Mouse (Mus musculus) kidney, embryonic 14.5 days (tissue): ENCODE results near the gene Steap2. TPM values are rescaled to one million over a fixed set of nuclear protein-coding genes. Genes with fewer than 3 reads are reported as not detected.

Source experiments
- ATAC-seq: fragments of 200-750 bp; cut with Nextera tagmentation; 2 replicates; pipeline ENCODE4 v1.8.0; 2017; ENCODE audit warnings: moderate number of reproducible peaks, mild to moderate bottlenecking, moderate TSS enrichment, moderate library complexity; ENCODE audit not compliant: low FRiP score, low TSS enrichment
- H3K27ac ChIP-seq: fragments of 300-500 bp; sonication (generic); 2 replicates; pipeline ENCODE4 v1.5.1; 2014; ENCODE audit warnings: low read depth, mild to moderate bottlenecking, low read length, moderate library complexity, mixed read lengths
- H3K27me3 ChIP-seq: fragments of 300-500 bp; sonication (generic); 2 replicates; pipeline ENCODE4 v1.6.1; 2014; ENCODE audit warnings: mild to moderate bottlenecking, low read length; ENCODE audit not compliant: control insufficient read depth, insufficient read depth
- H3K36me3 ChIP-seq: fragments of 300-500 bp; sonication (generic); 2 replicates; pipeline ENCODE4 v1.6.1; 2014; ENCODE audit warnings: low read length, mixed read lengths; ENCODE audit not compliant: control insufficient read depth, insufficient read depth
- H3K4me1 ChIP-seq: fragments of 300-500 bp; sonication (generic); 2 replicates; pipeline ENCODE4 v1.6.1; 2014; ENCODE audit warnings: low read length, mixed read lengths; ENCODE audit not compliant: control insufficient read depth, insufficient read depth
- H3K4me2 ChIP-seq: fragments of 300-500 bp; sonication (generic); replicated peaks from 2 replicates; pipeline ENCODE4 v1.6.1; 2014; ENCODE audit warnings: low read depth, mild to moderate bottlenecking, low read length
- H3K4me3 ChIP-seq: fragments of 300-500 bp; sonication (generic); 2 replicates; pipeline ENCODE4 v1.5.1; 2014; ENCODE audit warnings: mild to moderate bottlenecking, low read length
- H3K9ac ChIP-seq: fragments of 300-500 bp; sonication (generic); 2 replicates; pipeline ENCODE4 v1.6.1; 2014; ENCODE audit warnings: low read depth, mild to moderate bottlenecking, low read length, moderate library complexity
- H3K9me3 ChIP-seq: fragments of 300-500 bp; sonication (generic); 2 replicates; pipeline ENCODE4 v1.6.1; 2016; ENCODE audit warnings: low read length; ENCODE audit not compliant: control insufficient read depth
- WGBS: fragments of 180-500 bp; shearing (Covaris S2); extraction: QIAGEN DNeasy Blood & Tissue Kit; methylation state at CpG from one replicate; pipeline ENCODE4 v1.1.7; 2014; 5-methylcytosine and 5-hydroxymethylcytosine counted together
- polyA plus RNA-seq: library from polyadenylated mRNA; unstranded; fragments of >200 nt; fragmentation: Nextera tagmentation; extraction: Ambion mirVana; gene quantifications from 2 replicates; pipeline ENCODE4 v1.2.1, GENCODE M21; 2014

Gene Steap2
- 15.6 and 23.8 TPM in 2 replicates for polyA plus RNA-seq

- no peaks in the 10 kb centered on the region for H3K9me3 ChIP-seq
- peak within 1 kb of the TSS; percentile 77 for H3K27ac ChIP-seq
- peak within 1 kb of the TSS; percentile 59 for H3K4me2 ChIP-seq
- no peaks in the 10 kb centered on the region for H3K36me3 ChIP-seq
- no peaks in the 10 kb centered on the region for H3K4me1 ChIP-seq
- peak; percentile 92 for ATAC-seq
- H3K4me3 ChIP-seq: peak within 1 kb of the TSS; percentile 70
- H3K27me3 ChIP-seq: no peaks in the 10 kb centered on the region
- WGBS: under 1% methylated on average over 36 of the region's 66 CpGs
- peak within 1 kb of the TSS; percentile 78 for H3K9ac ChIP-seq
These were observed at the start of gene Steap2 for GRCm38 (mm10) chr5:5693956-5694653. Gene Steap2, minus strand, starts transcription at chr5:5694578.

GRCm38 (mm10) chr5:5734445-5734844 is 40.1 kb upstream of the Steap2 start:
- ATAC-seq: no peak
- Histone ChIP-seq H3K27me3 (no peaks in the 10 kb centered on the region), H3K36me3 (no peaks in the 10 kb centered on the region)

GRCm38 (mm10) chr5:5732858-5733257 is 38.5 kb upstream of the Steap2 start:
- H3K4me1 ChIP-seq: no peaks in the 10 kb centered on the region

More at GRCm38 (mm10) chr5:5734445-5734844, 40.1 kb upstream of the Steap2 start:
- Histone ChIP-seq H3K4me2 (no peak overlapping the region), H3K4me1 (no peaks in the 10 kb centered on the region), H3K27ac (no peak overlapping the region), H3K9ac (no peak overlapping the region), H3K9me3 (no peaks in the 10 kb centered on the region), H3K4me3 (no peak overlapping the region)
- 94% methylated on average over 9 of the region's 9 CpGs for WGBS

GRCm38 (mm10) chr5:5732208-5732607 is 37.8 kb upstream of the Steap2 start:
- H3K4me2 ChIP-seq: no peak overlapping the region
- no peaks in the 10 kb centered on the region for H3K36me3 ChIP-seq
- no peaks in the 10 kb centered on the region for H3K27me3 ChIP-seq
- H3K4me1 ChIP-seq: no peaks in the 10 kb centered on the region
- ATAC-seq: no peak
- no peaks in the 10 kb centered on the region for H3K9me3 ChIP-seq
- H3K9ac ChIP-seq: no peak overlapping the region
- no peak overlapping the region for H3K4me3 ChIP-seq
- no peak overlapping the region for H3K27ac ChIP-seq
- 90% methylated on average over 3 of the region's 3 CpGs for WGBS

More at GRCm38 (mm10) chr5:5732858-5733257, 38.5 kb upstream of the Steap2 start:
- no peak for ATAC-seq
- no peaks in the 10 kb centered on the region for H3K27me3 ChIP-seq
- H3K27ac ChIP-seq: no peak overlapping the region
- H3K4me2 ChIP-seq: no peak overlapping the region
- 77% methylated on average over 2 of the region's 2 CpGs for WGBS
- no peak overlapping the region for H3K4me3 ChIP-seq
- no peaks in the 10 kb centered on the region for H3K36me3 ChIP-seq
- H3K9ac ChIP-seq: no peak overlapping the region
- no peaks in the 10 kb centered on the region for H3K9me3 ChIP-seq

- Histone ChIP-seq H3K9ac (no peak overlapping the region), H3K4me2 (no peak overlapping the region), H3K9me3 (no peaks in the 10 kb centered on the region), H3K36me3 (no peaks in the 10 kb centered on the region), H3K27ac (no peak overlapping the region), H3K4me1 (no peaks in the 10 kb centered on the region), H3K4me3 (no peak overlapping the region), H3K27me3 (no peaks in the 10 kb centered on the region)
- no peak for ATAC-seq
- 90% methylated on average over 4 of the region's 4 CpGs for WGBS
These were observed 35.5 kb upstream of the Steap2 start for GRCm38 (mm10) chr5:5729904-5730303.

GRCm38 (mm10) chr5:5722217-5722616 is 27.8 kb upstream of the Steap2 start:
- H3K27ac ChIP-seq: no peak overlapping the region
- no peak overlapping the region for H3K4me2 ChIP-seq
- no peaks in the 10 kb centered on the region for H3K36me3 ChIP-seq
- WGBS: 73% methylated on average over 7 of the region's 7 CpGs
- no peak overlapping the region for H3K9ac ChIP-seq
- no peaks in the 10 kb centered on the region for H3K9me3 ChIP-seq
- ATAC-seq: no peak
- no peaks in the 10 kb centered on the region for H3K27me3 ChIP-seq
- no peaks in the 10 kb centered on the region for H3K4me1 ChIP-seq
- no peak overlapping the region for H3K4me3 ChIP-seq

GRCm38 (mm10) chr5:5711032-5711431 is 16.7 kb upstream of the Steap2 start:
- no peak overlapping the region for H3K4me2 ChIP-seq
- H3K27ac ChIP-seq: no peak overlapping the region
- WGBS: 80% methylated on average over 4 of the region's 4 CpGs
- no peak overlapping the region for H3K4me3 ChIP-seq
- ATAC-seq: no peak
- H3K36me3 ChIP-seq: no peaks in the 10 kb centered on the region
- no peak overlapping the region for H3K9ac ChIP-seq
- no peaks in the 10 kb centered on the region for H3K9me3 ChIP-seq
- H3K4me1 ChIP-seq: no peaks in the 10 kb centered on the region
- H3K27me3 ChIP-seq: no peaks in the 10 kb centered on the region

GRCm38 (mm10) chr5:5707341-5708278 is 13.2 kb upstream of the Steap2 start:
- no peak overlapping the region for H3K4me2 ChIP-seq
- no peaks in the 10 kb centered on the region for H3K4me1 ChIP-seq
- H3K9me3 ChIP-seq: no peaks in the 10 kb centered on the region
- no peak overlapping the region for H3K4me3 ChIP-seq
- H3K27me3 ChIP-seq: no peaks in the 10 kb centered on the region
- no peak overlapping the region for H3K27ac ChIP-seq
- H3K36me3 ChIP-seq: no peaks in the 10 kb centered on the region
- no peak for ATAC-seq
- 47% methylated on average over 13 of the region's 13 CpGs for WGBS
- H3K9ac ChIP-seq: no peak overlapping the region

- H3K4me1 ChIP-seq: no peaks in the 10 kb centered on the region
- peak; percentile 91 for ATAC-seq
- no peak overlapping the region for H3K4me2 ChIP-seq
- H3K4me3 ChIP-seq: no peak overlapping the region
- no peaks in the 10 kb centered on the region for H3K27me3 ChIP-seq
- no peak overlapping the region for H3K9ac ChIP-seq
- no peaks in the 10 kb centered on the region for H3K9me3 ChIP-seq
- 11% methylated on average over 2 of the region's 2 CpGs for WGBS
- no peaks in the 10 kb centered on the region for H3K36me3 ChIP-seq
- H3K27ac ChIP-seq: no peak overlapping the region
These were observed 10.6 kb upstream of the Steap2 start for GRCm38 (mm10) chr5:5705019-5705418.
